Mouse (Mus musculus): ENCODE results near the gene Gja3.

DNA sequence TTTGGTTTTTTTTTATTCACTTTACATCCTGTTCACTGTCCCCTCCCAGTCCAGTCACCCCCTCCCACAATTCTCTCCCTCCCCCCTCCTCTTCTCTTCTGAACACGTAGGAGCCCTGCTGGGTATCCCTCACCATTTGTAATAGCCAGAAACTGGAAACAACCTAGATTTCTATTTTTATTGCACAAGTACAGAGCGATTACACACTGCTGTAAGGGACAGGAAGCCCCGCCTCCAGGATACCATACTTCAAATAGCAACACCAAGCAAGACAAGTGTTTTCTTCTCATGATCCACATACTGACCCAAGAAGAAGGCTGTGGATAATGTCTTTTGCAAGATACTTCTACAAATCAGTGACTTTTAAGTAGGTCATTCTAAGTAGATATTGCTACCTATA lies 25.1 kb downstream of the Gja3 start:
- TF ChIP-seq POLR2A (IDR thresholded peaks at IDR 0.05; ENCODE audit: control insufficient read depth in 1 of 2, insufficient read depth in 1 of 2, low read depth in 1 of 2, low read length in 2 of 2, poor library complexity in 1 of 2), result no peak
- no peak for TF ChIP-seq MXI1 (IDR thresholded peaks at IDR 0.05; ENCODE audit: low read depth, low read length)
- TF ChIP-seq TCF12 (IDR thresholded peaks at IDR 0.05; ENCODE audit: low read depth, low read length), result no peak
- no peak for TF ChIP-seq ZMIZ1 (IDR thresholded peaks at IDR 0.05; ENCODE audit: low read depth, low read length)
- TF ChIP-seq POLR2AphosphoS5 (IDR thresholded peaks at IDR 0.05; ENCODE audit: borderline replicate concordance, low read depth, low read length), result no peak
- TF ChIP-seq MAX (IDR thresholded peaks at IDR 0.05; ENCODE audit: low read length), result no peak
- TF ChIP-seq NELFE (IDR thresholded peaks at IDR 0.05; ENCODE audit: low read depth, low read length), result no peak
- TF ChIP-seq USF1 (IDR thresholded peaks at IDR 0.05; ENCODE audit: low read depth, low read length), result no peak
- TF ChIP-seq CTCF (IDR thresholded peaks at IDR 0.05 in 2 of 3, conservative IDR thresholded peaks at IDR 0.05 in 1 of 3; ENCODE audit: control insufficient read depth in 1 of 3, insufficient read depth in 1 of 3, low read depth in 2 of 3, low read length in 3 of 3, poor library complexity in 1 of 3, severe bottlenecking in 1 of 3), result no peak
- TF ChIP-seq MAFK (IDR thresholded peaks at IDR 0.05; ENCODE audit: borderline replicate concordance, low read depth, low read length), result no peak
- TF ChIP-seq ZNF384 (IDR thresholded peaks at IDR 0.05; ENCODE audit: low read depth, low read length), result no peak
